Mouse (Mus musculus): ENCODE measurements at regions not wholly inside any gene's neighbourhood (a gene's known extent, or its start where the extent isn't known, plus 50 kb on each side); places are given as distances from the start of the nearest gene placed in this dataset.
A peak's percentile ranks its signal among the peaks of the same experiment; 100 is the strongest.

GRCm38 (mm10) chr15:45171605-45172004 is 5037.4 kb downstream of the 9330182O14Rik start:
- Histone ChIP-seq H3K27ac (ENCODE audit: low read length) (no peak overlapping the region), H3K27me3 (ENCODE audit: insufficient read depth, low read length) (no peaks in the 10 kb centered on the region), H3K4me2 (replicated peaks; ENCODE audit: low read depth, low read length) (no peak overlapping the region), H3K36me3 (ENCODE audit: insufficient read depth, low read length) (no peaks in the 10 kb centered on the region), H3K4me1 (ENCODE audit: insufficient read depth, low read length) (no peaks in the 10 kb centered on the region), H3K4me3 (ENCODE audit: low read length) (no peak overlapping the region), H3K9me3 (ENCODE audit: low read length) (no peaks in the 10 kb centered on the region), H3K9ac (replicated peaks; ENCODE audit: low read length) (no peak overlapping the region)
- 91% methylated on average over 1 of the region's 1 CpGs for WGBS
- no peak for ATAC-seq (ENCODE audit: low FRiP score, low TSS enrichment)

GRCm38 (mm10) chr15:45178341-45178740 is 5044.2 kb downstream of the 9330182O14Rik start:
- WGBS: 36% methylated on average over 2 of the region's 2 CpGs
- no peaks in the 10 kb centered on the region for H3K27me3 ChIP-seq (ENCODE audit: insufficient read depth, low read length)

GRCm38 (mm10) chr15:45180173-45180572 is 5046.0 kb downstream of the 9330182O14Rik start:
- Histone ChIP-seq H3K4me2 (replicated peaks; ENCODE audit: low read depth, low read length) (no peak overlapping the region), H3K36me3 (ENCODE audit: insufficient read depth, low read length) (no peaks in the 10 kb centered on the region), H3K27me3 (ENCODE audit: insufficient read depth, low read length) (no peaks in the 10 kb centered on the region), H3K4me3 (ENCODE audit: low read length) (no peak overlapping the region), H3K9ac (replicated peaks; ENCODE audit: low read length) (no peak overlapping the region), H3K4me1 (ENCODE audit: insufficient read depth, low read length) (no peaks in the 10 kb centered on the region), H3K9me3 (ENCODE audit: low read length) (no peaks in the 10 kb centered on the region), H3K27ac (ENCODE audit: low read length) (no peak overlapping the region)
- ATAC-seq (ENCODE audit: low FRiP score, low TSS enrichment): 0 out of 2 replicates have a peak, but pooled peaks have one; percentile 49
- 33% methylated on average over 5 of the region's 5 CpGs for WGBS

More at GRCm38 (mm10) chr15:45178341-45178740, 5044.2 kb downstream of the 9330182O14Rik start:
- H3K36me3 ChIP-seq (ENCODE audit: insufficient read depth, low read length): no peaks in the 10 kb centered on the region
- no peak overlapping the region for H3K9ac ChIP-seq (replicated peaks; ENCODE audit: low read length)
- H3K4me3 ChIP-seq (ENCODE audit: low read length): no peak overlapping the region
- no peak for ATAC-seq (ENCODE audit: low FRiP score, low TSS enrichment)
- no peaks in the 10 kb centered on the region for H3K9me3 ChIP-seq (ENCODE audit: low read length)
- no peaks in the 10 kb centered on the region for H3K4me1 ChIP-seq (ENCODE audit: insufficient read depth, low read length)
- H3K4me2 ChIP-seq (replicated peaks; ENCODE audit: low read depth, low read length): no peak overlapping the region
- no peak overlapping the region for H3K27ac ChIP-seq (ENCODE audit: low read length)

Measured in kidney, embryonic 16.5 days (tissue).